Mouse (Mus musculus) 3134 (cell line): ENCODE measurements around the gene Arfgap2.

Source experiments
- DNase-seq: peaks from one replicate; pipeline ENCODE4 v3.0.0-alpha.2; 2011; ENCODE audit warnings: low spot score; ENCODE audit not compliant: insufficient read length; ENCODE audit errors: extremely low read depth

Arfgap2 gene

GRCm38 (mm10) chr2:91305926-91306325 lies 41.2 kb downstream of the Arfgap2 start:
- DNase-seq, result no peak

GRCm38 (mm10) chr2:91306589-91306988 lies 41.8 kb downstream of the Arfgap2 start:
- no peak for DNase-seq

GRCm38 (mm10) chr2:91308680-91309079 lies 43.9 kb downstream of the Arfgap2 start:
- DNase-seq, result no peak

- DNase-seq, result no peak
These were observed 44.8 kb downstream of the Arfgap2 start for GRCm38 (mm10) chr2:91309546-91309945.

- DNase-seq, result no peak
These were observed 48.0 kb downstream of the Arfgap2 start for GRCm38 (mm10) chr2:91312578-91313311.

DNA sequence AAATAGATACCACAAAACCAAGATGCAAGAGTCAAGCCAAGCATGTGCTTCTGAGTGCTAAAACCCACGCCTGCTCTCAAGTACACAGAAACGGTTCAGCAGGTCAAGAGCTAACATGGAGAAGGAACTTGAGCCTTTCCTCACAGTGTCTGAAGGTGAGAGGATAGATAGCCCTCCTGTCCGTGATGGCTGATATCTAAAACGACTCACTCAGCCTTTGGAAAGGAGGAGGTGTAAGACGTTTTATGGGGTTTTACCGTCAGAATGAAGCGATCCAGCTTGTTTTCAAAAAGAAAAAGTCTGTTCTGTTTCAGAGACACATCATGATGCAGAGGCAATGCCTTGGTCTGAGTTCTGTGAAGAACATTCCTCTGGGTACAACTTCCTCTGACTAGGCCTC lies 49.4 kb downstream of the Arfgap2 start:
- no peak for DNase-seq

GRCm38 (mm10) chr2:91320559-91321529 lies 56.1 kb downstream of the Arfgap2 start:
- DNase-seq, result no peak

- no peak for DNase-seq
These were observed 57.1 kb downstream of the Arfgap2 start for GRCm38 (mm10) chr2:91321923-91322322.

GRCm38 (mm10) chr2:91322490-91322889 lies 57.7 kb downstream of the Arfgap2 start:
- DNase-seq, result no peak

DNA sequence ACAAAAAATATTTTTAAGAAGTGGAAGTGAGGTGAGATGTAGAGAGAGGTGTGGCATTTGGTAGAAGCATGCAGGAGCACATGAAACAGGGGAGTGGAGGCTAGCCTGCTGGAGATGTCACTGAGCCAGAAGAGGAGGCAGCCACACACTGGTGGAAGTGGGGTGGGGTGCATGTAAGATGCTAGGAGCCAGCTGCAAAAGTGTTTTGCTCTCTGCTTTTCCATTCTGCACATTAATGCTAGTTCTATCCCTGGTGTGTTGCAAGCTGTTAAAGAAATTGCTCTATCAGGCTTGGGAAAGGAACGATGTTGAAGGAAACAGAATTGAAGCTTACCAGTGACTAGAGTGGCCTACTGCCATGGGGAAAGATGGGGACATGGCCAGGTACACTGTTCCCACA lies 59.6 kb downstream of the Arfgap2 start:
- DNase-seq, result no peak

DNA sequence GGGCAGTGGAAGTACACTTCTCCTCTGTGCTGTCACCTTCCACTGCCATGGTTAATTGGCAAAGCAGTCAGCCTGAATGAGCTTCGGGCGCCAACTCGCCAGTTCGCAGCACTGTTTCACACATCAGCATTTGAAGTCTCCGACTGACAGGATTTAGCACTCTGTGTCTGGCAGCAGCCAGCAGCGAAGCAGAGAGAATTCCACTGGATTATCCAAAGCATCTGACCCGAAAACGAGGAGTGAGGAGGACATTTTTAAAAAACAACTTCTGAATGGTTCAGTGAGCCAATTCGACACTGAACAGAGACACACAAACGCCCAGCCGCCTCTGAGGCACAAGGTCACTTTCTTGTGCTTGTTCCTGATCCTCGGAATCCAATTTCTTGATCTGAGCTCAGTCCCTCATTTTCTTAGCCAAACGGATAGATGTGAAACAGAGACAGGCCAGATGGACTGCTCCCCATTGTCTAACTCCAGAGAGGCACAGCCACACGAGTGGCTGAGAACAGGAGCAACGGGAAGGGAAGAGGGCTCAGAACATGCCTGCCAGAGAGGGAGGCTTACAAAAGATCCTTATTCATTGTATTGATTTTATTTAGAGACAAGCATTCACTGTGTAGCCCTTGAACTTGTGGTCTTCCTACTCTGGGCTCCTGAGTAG lies 60.1 kb downstream of the Arfgap2 start:
- no peak for DNase-seq
